Mouse (Mus musculus) liver, embryonic 14.5 days (tissue): ENCODE data around the gene Exoc4. TPM values are rescaled to one million over a fixed set of nuclear protein-coding genes. Genes with fewer than 3 reads are reported as not detected.

Experiments used
- ATAC-seq: fragments of 200-750 bp; cut with Nextera tagmentation; 2 replicates; pipeline ENCODE4 v1.8.0; 2017; ENCODE audit warnings: moderate number of reproducible peaks, mild to moderate bottlenecking, moderate library complexity; ENCODE audit not compliant: insufficient read depth
- DNase-seq, 3 experiments: peaks; one replicate each; pipeline ENCODE4 v3.0.0-alpha.2; 2012 to 2013; ENCODE audit warnings: low read depth in 3 of 3, low spot score in 3 of 3
- H3K27ac ChIP-seq: fragments of 300-500 bp; sonication (generic); 2 replicates; pipeline ENCODE4 v1.5.1; 2014; ENCODE audit warnings: moderate library complexity, mild to moderate bottlenecking, control low read depth, inconsistent platforms
- H3K27me3 ChIP-seq: fragments of 300-500 bp; sonication (generic); 2 replicates; pipeline ENCODE4 v1.6.1; 2014; ENCODE audit warnings: mild to moderate bottlenecking, low read length, moderate library complexity; ENCODE audit not compliant: control insufficient read depth, insufficient read depth
- H3K36me3 ChIP-seq: fragments of 300-500 bp; sonication (generic); replicated peaks from 2 replicates; pipeline ENCODE4 v1.6.1; 2014; ENCODE audit warnings: low read depth; ENCODE audit not compliant: control insufficient read depth, insufficient read depth
- H3K4me1 ChIP-seq, 2 experiments: fragments of 200-500 bp in 1 of 2; fragments of 300-500 bp in 1 of 2; sonication (generic) in 1 of 2; replicated peaks; 2 replicates each; pipeline ENCODE4 v1.6.1; 2012 to 2014; ENCODE audit warnings: antibody characterized with exemption in 1 of 2, inconsistent platforms in 1 of 2, low read length in 1 of 2; ENCODE audit not compliant: control insufficient read depth in 2 of 2, insufficient read depth in 2 of 2
- H3K4me2 ChIP-seq: fragments of 300-500 bp; sonication (generic); 2 replicates; pipeline ENCODE4 v1.6.1; 2014; ENCODE audit warnings: low read depth, mild to moderate bottlenecking, control low read depth, moderate library complexity
- H3K4me3 ChIP-seq, 2 experiments: fragments of 200-500 bp in 1 of 2; fragments of 300-500 bp in 1 of 2; sonication (generic) in 1 of 2; 2 replicates each; pipeline ENCODE4 v1.5.1; 2012 to 2014; ENCODE audit warnings: low read depth in 2 of 2, low read length in 2 of 2, mild to moderate bottlenecking in 2 of 2, control low read depth in 1 of 2, inconsistent platforms in 1 of 2, moderate library complexity in 1 of 2; ENCODE audit not compliant: insufficient read depth in 1 of 2
- H3K9ac ChIP-seq: fragments of 300-500 bp; sonication (generic); replicated peaks from 2 replicates; pipeline ENCODE4 v1.6.1; 2014; ENCODE audit warnings: mild to moderate bottlenecking, control low read depth, moderate library complexity
- H3K9me3 ChIP-seq: fragments of 300-500 bp; sonication (generic); 2 replicates; pipeline ENCODE4 v1.6.1; 2016; ENCODE audit warnings: low read length, mixed read lengths; ENCODE audit not compliant: control insufficient read depth
- CTCF ChIP-seq: IDR thresholded peaks from 2 replicates; pipeline ENCODE4 v1.5.1; 2016; ENCODE audit warnings: antibody characterized with exemption, low read depth, control low read depth
- EP300 ChIP-seq: IDR thresholded peaks from 2 replicates; pipeline ENCODE4 v1.6.1; 2016; ENCODE audit warnings: antibody characterized with exemption, low read depth
- WGBS: fragments of 180-500 bp; shearing (Covaris S2); extraction: QIAGEN DNeasy Blood & Tissue Kit; methylation state at CpG from one replicate; pipeline ENCODE4 v1.1.7; 2014; ENCODE audit not compliant: insufficient replicate concordance; 5-methylcytosine and 5-hydroxymethylcytosine counted together
- polyA plus RNA-seq, 2 experiments: library from polyadenylated mRNA; depleted of rRNA in 1 of 2; stranded (reverse) in 1 of 2; unstranded in 1 of 2; fragments of >200 nt; fragmentation: Nextera tagmentation in 1 of 2; extraction: Ambion mirVana in 1 of 2; gene quantifications; 2 replicates each; pipeline versions ENCODE4 v1.2.1 to v1.2.3; 2012 to 2014

Exoc4 gene
- polyA plus RNA-seq, 2 experiments = 4.9 to 7.0 TPM

- Histone ChIP-seq H3K36me3 (no peaks in the 10 kb centered on the region), H3K27me3 (no peaks in the 10 kb centered on the region), H3K4me3 (no peak overlapping the region), H3K4me2 (no peak overlapping the region), H3K27ac (no peak overlapping the region), H3K4me1 (no peaks in the 10 kb centered on the region), H3K9me3 (no peaks in the 10 kb centered on the region), H3K9ac (no peak overlapping the region)
- DNase-seq = no peak
- 54% methylated on average over 2 of the region's 2 CpGs for WGBS
- ATAC-seq = no peak
- TF ChIP-seq EP300 (no peak), CTCF (no peak)
Observed at GRCm38 (mm10) chr6:33792604-33793003, 543.7 kb downstream of the Exoc4 start.

- no peak for ATAC-seq
- no peak overlapping the region for H3K4me3 ChIP-seq
- H3K9ac ChIP-seq = no peak overlapping the region
- H3K4me2 ChIP-seq = no peak overlapping the region
- H3K4me1 ChIP-seq = no peaks in the 10 kb centered on the region; a peak in 1 of 4 replicates
- TF ChIP-seq EP300 = no peak
- no peak for TF ChIP-seq CTCF
- H3K27ac ChIP-seq = no peak overlapping the region
- no peaks in the 10 kb centered on the region for H3K27me3 ChIP-seq
- 20% methylated on average over 3 of the region's 3 CpGs for WGBS
- no peaks in the 10 kb centered on the region for H3K36me3 ChIP-seq
- no peaks in the 10 kb centered on the region for H3K9me3 ChIP-seq
- DNase-seq = no peak
Observed at GRCm38 (mm10) chr6:33801254-33801653, 552.4 kb downstream of the Exoc4 start.

GRCm38 (mm10) chr6:33803481-33804098, 554.7 kb downstream of the Exoc4 start:
- H3K4me1 ChIP-seq = no peaks in the 10 kb centered on the region; a peak in 1 of 4 replicates
- TF ChIP-seq EP300 (no peak), CTCF (no peak)
- no peaks in the 10 kb centered on the region for H3K36me3 ChIP-seq
- H3K4me2 ChIP-seq = no peak overlapping the region
- WGBS = 58% methylated on average over 3 of the region's 3 CpGs
- H3K9ac ChIP-seq = no peak overlapping the region
- DNase-seq (no peak), ATAC-seq (no peak)
- no peak overlapping the region for H3K4me3 ChIP-seq
- H3K27ac ChIP-seq = no peak overlapping the region
- no peaks in the 10 kb centered on the region for H3K9me3 ChIP-seq
- no peaks in the 10 kb centered on the region for H3K27me3 ChIP-seq

GRCm38 (mm10) chr6:33804775-33805174, 555.9 kb downstream of the Exoc4 start:
- TF ChIP-seq CTCF = no peak
- no peak for TF ChIP-seq EP300
- 68% methylated on average over 2 of the region's 2 CpGs for WGBS
- no peak overlapping the region for H3K27ac ChIP-seq
- DNase-seq (no peak), ATAC-seq (no peak)
- no peaks in the 10 kb centered on the region; a peak in 1 of 4 replicates for H3K4me1 ChIP-seq
- no peak overlapping the region for H3K4me2 ChIP-seq
- H3K27me3 ChIP-seq = no peaks in the 10 kb centered on the region
- no peaks in the 10 kb centered on the region for H3K9me3 ChIP-seq
- H3K36me3 ChIP-seq = no peaks in the 10 kb centered on the region
- H3K4me3 ChIP-seq = no peak overlapping the region
- H3K9ac ChIP-seq = no peak overlapping the region

- no peak for DNase-seq
- 25% methylated on average over 3 of the region's 3 CpGs for WGBS
- Histone ChIP-seq H3K4me3 (no peak overlapping the region), H3K36me3 (no peaks in the 10 kb centered on the region), H3K27ac (no peak overlapping the region), H3K27me3 (no peaks in the 10 kb centered on the region), H3K4me2 (no peak overlapping the region), H3K9me3 (no peaks in the 10 kb centered on the region), H3K4me1 (no peaks in the 10 kb centered on the region; a peak in 1 of 4 replicates), H3K9ac (no peak overlapping the region)
- no peak for TF ChIP-seq CTCF
- TF ChIP-seq EP300 = no peak
- ATAC-seq = no peak
Observed at GRCm38 (mm10) chr6:33806072-33806782, 557.3 kb downstream of the Exoc4 start.
